Mouse (Mus musculus) urinary bladder, postnatal 4 days (tissue): Measurements from ENCODE around the gene Atcay.
"Not testable (repeated sequence)": the region's sequence is repeated elsewhere in the genome, so short reads cannot be mapped to it uniquely, and the experiment has no call there.

ENCODE experiments used
- DNase-seq, 2 experiments: peaks; one replicate each; pipeline ENCODE4 v3.0.0; 2021 to 2022; ENCODE audit warnings: low spot score in 2 of 2

The Atcay gene

DNA sequence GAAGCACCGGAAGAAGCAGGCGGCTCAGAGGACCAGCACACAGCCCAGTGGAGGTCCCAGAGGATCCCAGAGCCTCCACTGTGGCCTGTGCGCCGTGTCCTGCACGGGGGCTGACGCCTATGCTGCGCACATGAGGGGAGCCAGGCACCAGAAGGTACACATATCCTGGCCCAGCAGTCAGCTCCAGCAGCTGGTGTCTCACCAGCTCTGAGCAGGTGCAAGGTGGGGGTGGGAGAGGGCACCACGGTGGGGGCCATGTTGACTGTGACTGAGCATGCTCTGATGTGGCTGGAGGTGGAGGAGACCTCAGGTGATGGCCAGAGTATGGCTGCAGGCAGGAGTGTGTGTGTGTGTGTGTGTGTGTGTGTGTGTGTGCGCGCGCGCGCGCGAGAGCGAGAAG, 11.4 kb upstream of the Atcay start:
- no peak for DNase-seq

DNA sequence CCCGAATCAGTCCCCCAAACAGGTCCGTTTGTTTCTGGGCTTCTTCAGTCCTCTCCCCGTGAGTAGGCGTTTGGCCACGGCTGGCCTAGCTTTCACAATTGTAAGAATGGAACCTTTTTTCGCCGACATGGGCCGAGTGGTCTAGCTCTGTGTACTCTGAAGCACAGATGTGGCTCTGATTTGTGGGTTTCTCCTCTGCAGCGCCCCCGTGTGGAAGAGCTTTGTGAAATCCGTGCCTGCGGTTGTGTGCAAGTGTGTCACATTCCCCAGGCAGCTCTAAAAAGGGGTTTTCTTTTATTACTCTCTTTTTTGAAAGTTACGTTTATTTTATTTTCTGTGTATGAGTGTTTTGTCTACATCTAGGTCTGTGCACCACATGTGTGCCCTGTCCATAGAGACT, 10.2 kb upstream of the Atcay start:
- no peak for DNase-seq

DNA sequence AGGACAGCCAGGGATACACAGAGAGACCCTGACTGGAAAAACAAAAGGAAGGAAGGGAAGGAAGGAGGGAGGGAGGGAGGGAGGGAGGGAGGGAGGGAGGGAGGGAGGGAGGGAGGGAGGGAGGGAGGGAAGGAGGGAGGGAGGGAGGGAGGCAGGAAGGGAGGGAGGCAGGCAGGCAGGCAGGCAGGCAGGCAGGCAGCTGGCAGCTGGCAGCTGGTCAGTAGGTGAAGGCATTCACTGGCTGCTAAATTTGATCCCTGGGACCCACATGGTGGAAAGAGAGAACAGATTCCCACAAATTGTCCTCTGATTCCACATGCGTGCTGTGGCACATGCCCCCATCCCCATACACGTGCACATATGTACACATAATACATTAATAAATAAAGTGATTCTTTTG, 8.0 kb upstream of the Atcay start:
- DNase-seq, result no peak

- no peak for DNase-seq
These were observed 6.0 kb upstream of the Atcay start for GRCm38 (mm10) chr10:81236471-81237268.

DNA sequence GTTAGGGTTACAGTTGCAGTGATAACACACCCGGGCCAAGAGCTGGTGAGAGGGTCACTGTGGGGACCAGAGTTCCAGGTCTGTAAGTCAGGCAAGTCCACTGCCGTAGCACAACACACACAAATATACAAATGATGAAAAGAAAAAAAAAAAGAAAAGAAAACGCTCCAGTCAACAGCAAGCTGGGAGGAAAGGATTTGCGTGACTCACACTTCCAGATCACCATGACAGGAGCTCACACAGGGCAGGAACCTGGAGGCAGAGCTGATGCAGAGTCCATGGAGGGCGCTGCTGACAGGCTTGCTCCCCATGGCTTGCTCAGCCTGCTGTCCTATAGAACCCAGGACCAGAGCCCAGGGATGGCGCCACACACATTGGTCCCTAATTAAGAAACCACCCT, 3.6 kb upstream of the Atcay start:
- no peak for DNase-seq

DNA sequence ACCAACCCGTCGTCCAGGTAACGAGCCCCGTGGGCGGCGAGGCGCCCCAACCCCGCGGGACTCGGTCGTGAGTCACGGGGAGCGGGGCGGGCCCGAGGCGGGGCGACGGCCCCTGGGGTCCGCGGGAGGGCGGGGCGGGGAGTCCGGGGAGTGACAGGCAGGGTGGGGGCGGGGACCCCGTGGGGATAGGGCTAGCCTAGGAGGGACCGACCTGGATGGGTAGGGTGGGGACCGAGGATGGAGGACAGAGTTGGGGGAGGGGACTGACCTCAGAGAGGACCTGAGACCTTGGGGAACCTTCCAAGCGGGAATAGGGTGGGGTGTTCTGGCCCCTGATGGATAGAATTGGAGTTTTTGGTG, 2.6 kb upstream of the Atcay start:
- DNase-seq, result no peak

DNA sequence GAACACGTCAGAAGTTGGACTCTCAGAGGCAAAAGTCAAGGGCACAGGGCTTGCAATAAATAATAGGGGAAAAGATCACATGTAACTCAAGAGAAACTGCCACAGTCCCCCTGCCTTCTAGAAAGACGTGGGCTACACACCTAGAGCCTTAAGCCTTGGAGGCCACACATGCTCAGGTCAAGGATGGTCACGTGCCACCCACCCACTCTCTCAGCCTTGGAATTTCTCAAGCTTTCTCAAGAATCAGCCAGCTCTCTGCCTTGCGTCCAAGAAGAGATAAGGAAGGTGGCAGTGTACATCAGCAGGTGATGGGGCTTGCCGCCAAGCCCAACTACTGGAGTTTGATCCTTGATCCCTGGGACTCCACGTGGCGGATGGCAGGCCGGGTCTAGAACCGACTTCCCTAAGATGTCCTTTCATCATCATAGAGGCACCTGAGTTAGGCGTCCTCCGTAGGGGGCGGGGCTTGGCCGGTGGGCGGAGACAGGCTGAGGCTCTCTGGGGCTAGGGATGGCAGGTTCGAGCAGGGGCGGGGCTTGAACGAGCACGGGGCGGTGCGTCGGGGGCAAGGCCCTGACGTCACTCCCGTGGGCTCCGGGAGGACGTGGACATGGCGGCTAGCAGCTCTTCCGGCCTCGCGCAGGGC, 2.1 kb upstream of the Atcay start, which contains the start of gene Zfr2:
Zfr2 (plus strand) TSS at position 576 of the 646 bp plus-strand sequence.
- peak; percentile 87 to 94 for DNase-seq

DNA sequence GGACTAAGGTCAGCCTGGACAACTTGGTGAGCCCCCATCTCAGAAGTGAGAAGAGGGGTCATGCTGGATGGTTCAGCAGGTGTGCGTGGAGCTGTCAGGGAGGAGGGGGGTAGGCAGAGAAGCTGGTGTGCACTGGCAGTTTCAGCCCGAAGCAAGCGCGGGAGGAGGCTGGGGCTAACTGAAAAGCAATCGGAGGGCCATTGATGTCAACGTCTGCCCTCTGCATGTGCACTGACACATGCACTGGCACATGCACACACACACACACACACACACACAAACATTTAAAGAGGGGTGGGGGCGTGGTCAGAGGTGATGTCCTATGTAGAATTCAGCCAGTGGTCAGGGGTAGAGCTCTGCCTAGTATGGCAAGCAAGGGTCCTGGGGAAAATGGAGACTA, 803 bp upstream of the Atcay start:
- no peak for DNase-seq

- DNase-seq, result no peak
These were observed 747 bp downstream of the Atcay start for GRCm38 (mm10) chr10:81229735-81230437.

- not testable (repeated sequence) for DNase-seq
These were observed 6.9 kb downstream of the Atcay start for GRCm38 (mm10) chr10:81223731-81224130.

- DNase-seq, result no peak
These were observed 9.1 kb downstream of the Atcay start for GRCm38 (mm10) chr10:81221402-81222015.

DNA sequence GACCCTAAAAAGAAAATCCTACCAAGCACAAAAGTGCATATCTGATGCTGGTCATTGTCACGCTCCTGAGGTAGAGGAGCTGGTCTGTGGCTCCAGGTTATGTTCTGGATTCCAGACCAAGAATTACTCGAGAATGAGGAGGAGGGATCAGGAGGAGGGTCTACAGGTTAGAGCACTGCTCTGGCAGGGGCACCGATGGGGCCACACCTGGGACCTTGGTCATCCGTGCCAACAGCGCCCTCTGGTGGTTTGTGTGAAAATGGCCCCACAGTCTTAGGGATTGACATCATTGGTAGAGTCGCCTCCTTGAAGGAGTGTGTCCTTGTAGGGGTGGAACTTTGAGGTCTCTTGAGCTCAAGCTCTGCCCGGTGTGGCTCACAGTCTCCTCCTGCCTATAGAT, 12.7 kb downstream of the Atcay start:
- DNase-seq, result peak in 1 of 2 experiments; percentile 81

DNA sequence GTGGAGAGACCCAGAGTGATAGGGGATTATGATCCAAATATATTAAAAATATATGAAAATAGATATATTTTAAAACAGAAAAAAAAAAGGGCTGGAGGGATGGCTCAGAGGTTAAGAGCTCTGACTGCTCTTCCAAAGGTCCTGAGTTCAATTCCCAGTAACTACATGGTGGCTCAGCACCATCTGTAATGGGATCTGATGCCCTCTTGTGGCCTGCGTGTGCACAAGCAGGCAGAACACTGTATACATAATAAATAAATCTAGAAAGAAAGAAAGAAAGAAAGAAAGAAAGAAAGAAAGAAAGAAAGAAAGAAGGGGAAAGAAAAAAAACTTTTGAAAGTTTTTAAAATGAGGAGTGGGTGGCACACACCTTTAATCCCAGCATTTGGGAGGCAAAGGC, 13.4 kb downstream of the Atcay start:
- DNase-seq, result not testable (repeated sequence)

DNA sequence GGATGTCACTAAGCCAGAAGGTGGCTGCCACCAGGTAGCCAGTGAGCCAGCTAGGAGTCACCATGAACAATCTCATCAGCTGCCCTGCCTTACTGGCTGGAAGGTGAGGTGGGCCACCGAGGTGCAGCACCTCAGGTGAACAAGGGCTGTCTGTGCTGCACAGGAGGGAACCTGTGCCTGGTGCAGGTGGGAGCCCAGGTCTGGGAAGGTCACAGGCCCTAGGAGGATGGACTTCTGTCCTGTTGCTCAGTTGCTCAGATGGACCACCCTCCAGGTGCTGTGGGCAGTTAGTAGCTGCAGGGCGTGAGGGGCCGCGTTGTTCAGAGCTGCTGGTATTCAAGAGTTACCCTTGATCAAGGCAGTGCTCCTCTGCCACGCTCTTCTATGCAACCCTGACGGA, 13.8 kb downstream of the Atcay start:
- DNase-seq, result no peak

DNA sequence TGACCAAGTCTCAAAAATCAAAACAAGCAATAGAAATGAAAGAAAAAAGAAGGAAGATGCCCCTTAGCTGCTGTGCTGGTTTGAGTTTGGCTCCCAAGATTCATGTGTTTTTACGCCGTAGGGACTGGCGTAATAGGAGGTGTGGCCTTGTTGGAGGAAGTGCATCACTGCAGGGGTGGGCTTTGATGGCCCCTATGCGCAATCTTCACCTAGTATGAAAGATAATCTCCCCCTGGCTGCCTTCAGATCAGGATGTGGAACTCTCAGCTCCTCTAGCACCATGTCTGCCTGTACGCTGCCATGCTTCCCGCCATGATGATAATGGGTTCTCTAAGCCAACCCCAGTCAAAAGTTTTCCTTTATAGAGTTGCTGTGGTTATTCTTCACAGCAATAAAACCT, 14.4 kb downstream of the Atcay start:
- no peak for DNase-seq

GRCm38 (mm10) chr10:81210154-81210553, 20.5 kb downstream of the Atcay start:
- no peak for DNase-seq

DNA sequence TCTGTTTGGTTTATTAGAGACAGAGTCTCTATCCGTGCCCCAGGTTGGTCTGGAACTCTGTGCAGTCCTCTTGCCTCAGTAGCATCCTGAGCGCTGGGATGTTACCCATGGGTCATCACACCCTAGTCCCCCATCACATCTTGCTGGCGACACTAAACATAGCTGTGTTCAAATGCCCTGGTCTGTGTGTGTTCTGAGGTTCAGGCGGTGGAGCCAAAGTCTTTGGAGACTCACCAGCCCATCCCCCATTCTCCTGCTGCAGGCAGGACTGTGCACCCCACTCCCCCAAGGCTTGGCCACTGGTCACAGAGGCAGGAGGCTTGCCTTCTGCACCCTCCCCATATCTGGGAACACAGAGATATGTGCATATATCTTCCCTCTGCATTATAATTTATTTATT, 26.5 kb downstream of the Atcay start:
- DNase-seq, result no peak

DNA sequence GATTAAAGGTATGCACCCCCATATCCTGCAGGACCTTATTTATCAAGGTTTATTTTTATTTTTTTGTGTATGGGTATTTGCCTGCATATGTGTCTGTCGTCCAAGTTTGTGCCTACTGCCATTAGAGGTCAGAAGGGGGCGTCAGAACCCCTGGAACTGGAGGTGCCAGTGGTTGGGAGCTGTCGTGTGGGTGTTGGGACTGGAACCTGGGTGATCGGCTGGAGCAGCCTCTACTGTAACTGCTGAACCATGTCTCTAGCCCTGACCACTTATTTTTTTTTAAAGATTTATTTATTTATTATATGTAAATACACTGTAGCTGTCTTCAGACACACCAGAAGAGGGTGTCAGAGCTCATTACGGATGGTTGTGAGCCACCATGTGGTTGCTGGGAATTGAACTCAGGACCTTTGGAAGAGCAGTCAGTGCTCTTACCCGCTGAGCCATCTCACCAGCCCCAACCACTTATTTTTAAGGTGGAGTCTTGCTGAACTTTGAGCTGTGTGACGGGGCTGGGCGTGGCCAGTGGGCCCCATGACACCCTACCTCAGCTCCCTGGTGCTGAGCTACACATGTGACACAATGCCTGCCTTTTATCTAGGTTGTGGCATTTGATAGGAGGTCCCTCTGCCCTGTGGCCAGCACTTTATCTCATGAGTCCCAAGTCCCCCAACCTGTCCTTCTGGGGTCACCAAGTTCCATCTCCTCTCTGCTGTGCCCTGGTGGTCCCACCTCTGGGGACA, 27.5 kb downstream of the Atcay start:
- DNase-seq, result no peak

- DNase-seq, result no peak
These were observed 28.6 kb downstream of the Atcay start, which contains the start of gene Nmrk2 for GRCm38 (mm10) chr10:81201807-81202758. TSS of gene Nmrk2 (minus strand) at chr10:81202051.

GRCm38 (mm10) chr10:81200605-81201287, 29.9 kb downstream of the Atcay start:
- no peak for DNase-seq
